Mouse (Mus musculus) regulatory T cell (primary cell): ENCODE measurements around the gene Olfr1141.

Source experiments
- in situ Hi-C: fragments of 300-600 bp; cut with MboI, MseI; formaldehyde crosslinking; loops from one replicate; pipeline ENCODE4 v1.15.1; 2025; ENCODE audit warnings: high pct_unique_total_duplicates

Gene Olfr1141

GRCm38 (mm10) chr2:87753891-87754290 is at the start of gene Olfr1141:
Gene Olfr1141 (minus strand): TSS chr2:87753991.
- in situ Hi-C loops: no loop called here

DNA sequence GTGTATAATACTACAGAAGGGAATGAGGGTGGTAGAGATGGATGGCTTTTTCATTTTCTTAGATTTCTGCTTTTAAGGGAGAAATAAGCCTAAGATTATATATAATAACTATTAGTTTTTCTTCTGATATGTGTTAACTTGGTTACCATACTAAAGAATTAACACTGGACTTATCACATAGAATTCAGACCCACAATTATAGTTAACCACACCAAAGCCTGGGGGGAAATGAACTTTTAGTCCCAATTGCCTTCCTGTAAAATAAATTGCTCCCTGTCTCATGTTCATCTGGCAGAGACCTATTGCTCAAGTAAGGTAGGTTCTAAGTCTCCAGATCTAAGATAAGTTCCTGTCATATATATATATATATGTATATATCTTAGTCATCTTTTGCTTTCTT is 46.5 kb upstream of the Olfr1141 start, which contains the start of gene Olfr1143:
TSS of gene Olfr1143 (plus strand) at position 301 of the 400 bp plus-strand sequence.
- in situ Hi-C loops: no loop called here

- in situ Hi-C loops: no loop called here
Observed at GRCm38 (mm10) chr2:87779183-87779582, 25.4 kb upstream of the Olfr1141 start, which contains the start of gene Olfr152. Gene Olfr152 (plus strand): TSS chr2:87779483.

DNA sequence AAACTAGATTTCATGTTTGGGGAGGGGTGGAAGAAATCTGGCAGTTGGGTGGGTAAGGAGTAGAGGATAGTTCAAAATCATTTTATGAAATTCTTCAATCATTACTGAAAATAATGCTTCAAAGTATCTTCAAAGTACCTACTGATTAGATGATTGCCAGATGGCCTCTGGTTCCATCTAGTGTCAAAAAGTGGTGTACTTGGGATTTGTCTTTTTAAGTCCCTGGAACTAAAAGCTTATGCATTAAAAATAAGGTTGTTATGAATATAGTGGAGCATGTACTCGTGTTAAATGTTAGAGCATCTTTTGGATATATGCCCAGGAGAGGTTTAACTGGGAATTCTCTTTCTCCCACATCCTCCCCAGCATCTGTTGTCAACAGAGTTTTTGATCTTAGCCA is 22.4 kb upstream of the Olfr1141 start:
- in situ Hi-C loops: no loop called here

DNA sequence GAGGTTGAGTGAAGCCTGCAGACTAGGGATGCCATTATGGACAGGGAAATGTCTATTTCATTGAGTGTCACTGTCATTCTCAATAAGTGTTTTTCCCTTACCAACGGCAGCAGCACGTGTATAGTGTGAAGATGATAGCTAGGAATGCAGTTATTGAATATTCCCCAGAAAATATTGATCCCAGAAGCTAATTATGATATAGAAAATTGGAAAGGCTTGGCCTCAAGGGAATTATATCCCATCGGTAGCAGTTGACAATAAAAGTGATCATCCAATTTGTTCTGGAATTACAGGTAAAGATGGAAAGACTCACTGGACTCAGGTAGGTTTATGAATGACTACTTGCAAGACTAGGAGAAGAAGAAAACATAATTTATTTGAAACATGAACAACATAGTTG is 10.3 kb downstream of the Olfr1141 start, which contains the start of gene Olfr1140:
TSS of gene Olfr1140 (plus strand) at position 301 of the 400 bp plus-strand sequence.
- in situ Hi-C loops: no loop called here

DNA sequence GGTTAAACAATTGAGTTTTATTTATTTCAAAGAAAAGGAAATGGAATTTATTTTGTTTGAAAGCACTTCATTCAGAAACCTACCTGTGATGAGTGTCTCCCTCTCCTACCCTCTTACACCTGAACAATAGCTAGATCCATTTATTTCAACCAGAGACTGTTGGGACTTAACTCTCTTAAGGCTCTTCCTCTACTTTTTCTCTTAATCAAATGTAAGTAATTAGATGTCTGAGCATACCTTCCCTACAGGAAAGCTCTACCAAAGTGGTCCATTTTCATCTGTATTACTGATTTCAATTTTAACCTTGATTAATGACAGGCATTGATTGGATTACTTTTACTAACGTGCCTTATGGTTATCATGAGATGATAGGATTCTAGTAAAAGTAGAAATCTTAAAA is 13.9 kb downstream of the Olfr1141 start, which contains the start of gene Olfr1138:
TSS of gene Olfr1138 (minus strand) at position 101 of the 400 bp plus-strand sequence.
- in situ Hi-C loops: no loop called here

- in situ Hi-C loops: no loop called here
Observed at GRCm38 (mm10) chr2:87713079-87713478, 40.7 kb downstream of the Olfr1141 start, which contains the start of gene Olfr1137. Gene Olfr1137 (minus strand): TSS chr2:87713179.
